Mouse (Mus musculus): ENCODE measurements around the gene Ccnd3.
"Not testable (repeated sequence)": the region's sequence is repeated elsewhere in the genome, so short reads cannot be mapped to it uniquely, and the experiment has no call there.

Gene Ccnd3

DNA sequence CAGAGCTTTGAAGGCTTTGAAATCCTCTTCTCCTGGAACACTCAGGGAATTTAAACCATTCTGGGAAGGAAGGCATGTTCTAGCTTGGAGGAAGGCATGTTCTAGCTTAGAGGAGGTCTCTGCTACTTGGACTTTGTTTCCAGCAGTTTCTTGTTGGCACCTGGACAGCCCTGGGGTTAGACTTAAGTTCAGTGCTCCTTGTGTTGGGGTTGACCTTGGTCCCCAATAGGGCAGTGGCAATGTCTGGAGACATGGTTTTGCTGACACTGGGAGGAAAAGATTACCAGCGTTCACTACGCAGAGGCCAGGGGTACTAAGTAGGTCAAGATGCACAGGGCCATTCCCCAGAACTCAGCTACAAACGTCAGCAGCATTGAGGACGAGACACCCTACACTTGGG is 29.7 kb upstream of the Ccnd3 start:
- in situ Hi-C loops (cut with MboI; ENCODE audit: low pct_unique_long_range_greater_than_20kb in 1 of 2, low sequenced_read_pairs in 2 of 2, unreplicated experiment in 1 of 2) = no loop called here

DNA sequence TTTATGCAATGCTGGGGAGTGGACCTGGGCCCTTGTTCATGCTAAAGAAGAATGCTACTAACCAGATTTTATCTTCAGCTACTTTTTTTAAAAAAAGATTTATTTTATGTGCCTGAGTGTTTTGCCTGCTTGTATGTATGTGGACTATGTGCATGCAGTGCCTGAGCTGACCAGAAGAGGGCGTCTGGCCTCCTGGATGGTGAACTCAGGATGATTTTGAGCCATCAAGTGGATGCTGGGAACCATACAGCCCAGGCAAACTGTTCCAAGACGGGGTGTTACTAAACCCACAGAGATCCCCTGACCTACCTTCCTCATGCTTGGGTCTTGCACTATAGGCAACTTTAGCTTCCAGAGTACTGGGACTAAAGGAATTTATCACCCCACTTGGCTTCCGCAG is 29.1 kb upstream of the Ccnd3 start:
- in situ Hi-C loops (cut with MboI; ENCODE audit: low pct_unique_long_range_greater_than_20kb in 1 of 2, low sequenced_read_pairs in 2 of 2, unreplicated experiment in 1 of 2) = no loop called here

GRCm38 (mm10) chr17:47479887-47480286 is 25.0 kb upstream of the Ccnd3 start:
- in situ Hi-C loops (cut with MboI; ENCODE audit: low pct_unique_long_range_greater_than_20kb in 1 of 2, low sequenced_read_pairs in 2 of 2, unreplicated experiment in 1 of 2) = no loop called here

DNA sequence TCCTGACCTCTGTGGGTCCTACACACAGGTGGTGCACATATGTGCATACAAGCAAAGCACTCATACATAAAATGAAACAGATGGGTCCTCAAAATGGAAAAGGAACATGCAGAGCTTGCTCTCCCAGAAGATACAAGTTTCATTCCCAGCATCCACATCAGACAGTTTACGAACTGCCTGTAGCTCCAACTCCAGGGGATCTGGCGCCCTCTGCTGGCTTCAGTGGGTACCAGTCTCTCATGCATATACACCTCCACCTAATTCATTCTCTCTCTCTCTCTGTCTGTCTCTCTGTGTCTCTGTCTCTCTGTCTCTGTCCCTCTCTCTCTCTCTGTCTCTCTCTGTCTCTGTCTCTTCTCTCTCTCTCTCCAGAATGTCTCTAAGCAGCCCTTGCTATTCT is 22.4 kb upstream of the Ccnd3 start:
- in situ Hi-C loops (cut with MboI; ENCODE audit: low pct_unique_long_range_greater_than_20kb in 1 of 2, low sequenced_read_pairs in 2 of 2, unreplicated experiment in 1 of 2) = no loop called here

DNA sequence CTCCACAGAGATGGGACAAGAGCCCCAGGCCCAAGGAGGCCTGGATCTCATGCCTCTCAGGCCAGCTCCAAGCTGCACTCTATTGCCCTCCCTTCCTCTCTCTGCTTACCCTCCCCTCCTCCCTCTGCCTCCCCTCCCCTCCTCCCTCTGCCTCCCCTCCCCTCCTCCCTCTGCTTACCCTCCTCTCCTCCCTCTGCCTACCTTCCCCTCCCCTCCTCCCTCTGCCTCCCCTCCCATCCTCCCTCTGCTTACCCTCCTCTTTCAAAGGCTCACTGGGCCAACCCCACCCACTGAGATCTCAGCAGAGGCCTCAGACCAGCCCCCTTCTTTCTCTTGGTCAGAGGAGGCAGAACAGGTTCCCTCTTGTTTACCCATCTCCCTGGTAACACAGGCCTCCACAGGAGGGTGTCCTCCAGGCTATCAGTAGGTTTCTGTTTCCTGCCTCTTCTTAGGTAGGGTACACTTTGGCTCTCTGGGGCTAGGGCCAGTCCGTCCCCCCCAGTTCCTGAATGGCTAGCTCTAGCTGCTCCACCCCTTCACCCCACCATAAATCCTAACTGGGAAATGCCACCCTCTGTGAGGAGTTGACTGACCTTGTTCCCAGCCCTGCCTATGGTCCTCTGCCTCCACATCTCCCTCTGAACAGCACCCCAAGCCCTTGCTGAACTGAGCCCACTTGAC is 20.5 kb upstream of the Ccnd3 start:
- in situ Hi-C loops (cut with MboI; ENCODE audit: low pct_unique_long_range_greater_than_20kb in 1 of 2, low sequenced_read_pairs in 2 of 2, unreplicated experiment in 1 of 2) = no loop called here

DNA sequence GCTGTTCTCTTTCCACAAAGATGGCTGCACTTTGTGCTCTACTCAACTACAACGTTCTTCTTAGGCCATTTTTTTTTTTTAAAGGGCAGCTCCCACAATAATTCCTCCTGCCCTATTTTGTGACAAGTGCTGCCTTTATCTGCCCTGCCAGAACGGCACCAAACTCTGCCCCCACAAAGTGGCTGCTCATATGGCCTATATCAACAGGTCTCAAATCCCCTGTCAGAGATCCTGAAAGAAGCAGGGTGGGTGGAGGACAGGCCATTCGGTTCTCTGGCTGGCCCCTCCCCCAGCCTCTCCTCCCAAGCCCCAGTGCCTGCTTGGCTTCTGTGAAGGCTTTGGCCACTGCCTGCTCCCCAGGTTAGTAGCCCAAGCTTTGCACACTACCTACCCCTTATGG is 19.9 kb upstream of the Ccnd3 start:
- in situ Hi-C loops (cut with MboI; ENCODE audit: low pct_unique_long_range_greater_than_20kb in 1 of 2, low sequenced_read_pairs in 2 of 2, unreplicated experiment in 1 of 2) = no loop called here

DNA sequence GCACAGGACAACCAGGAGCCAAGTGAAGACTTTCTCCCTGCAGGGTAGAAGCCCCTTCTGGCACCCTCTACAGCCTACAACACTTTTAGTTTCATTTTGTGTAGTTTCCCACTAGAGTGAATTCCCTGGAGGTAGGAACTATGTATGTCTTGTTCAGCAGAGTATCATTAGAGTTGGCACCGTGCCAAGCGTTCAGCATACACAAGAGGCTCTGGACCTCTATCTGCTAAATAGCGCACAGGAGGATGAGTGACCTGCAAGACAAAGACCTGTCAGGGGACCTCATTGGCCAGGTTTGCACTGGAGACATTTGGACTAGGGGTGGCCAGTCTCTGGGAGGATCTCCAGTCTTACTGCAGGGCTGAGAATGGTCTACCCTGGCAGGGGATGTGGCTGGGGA is 19.1 kb upstream of the Ccnd3 start:
- in situ Hi-C loops (cut with MboI; ENCODE audit: low pct_unique_long_range_greater_than_20kb in 1 of 2, low sequenced_read_pairs in 2 of 2, unreplicated experiment in 1 of 2) = no loop called here

- in situ Hi-C loops (cut with MboI; ENCODE audit: low pct_unique_long_range_greater_than_20kb in 1 of 2, low sequenced_read_pairs in 2 of 2, unreplicated experiment in 1 of 2) = no loop called here
Observed at GRCm38 (mm10) chr17:47490791-47491190, 14.1 kb upstream of the Ccnd3 start.

DNA sequence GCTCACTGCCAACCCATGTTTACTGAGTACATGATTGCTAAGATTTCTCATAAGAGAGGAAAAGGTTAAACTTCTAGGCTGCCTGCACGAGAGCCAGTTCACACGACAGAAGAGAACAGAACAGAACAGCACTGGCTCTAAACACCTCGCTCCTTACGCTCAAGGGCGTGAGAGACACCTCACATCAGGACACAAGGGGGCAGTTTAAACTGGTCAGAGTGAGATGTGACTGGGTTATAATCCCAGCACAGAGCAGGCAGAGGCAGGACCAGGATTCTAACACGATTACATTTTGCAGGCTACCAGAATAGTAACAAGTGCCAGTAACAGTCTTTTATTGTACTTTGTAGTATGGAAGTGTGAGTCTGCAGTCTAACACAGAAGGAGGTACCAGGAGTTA is 12.1 kb upstream of the Ccnd3 start:
- in situ Hi-C loops (cut with MboI; ENCODE audit: low pct_unique_long_range_greater_than_20kb in 1 of 2, low sequenced_read_pairs in 2 of 2, unreplicated experiment in 1 of 2) = no loop called here

GRCm38 (mm10) chr17:47493653-47494052 is 11.2 kb upstream of the Ccnd3 start:
- in situ Hi-C loops (cut with MboI; ENCODE audit: low pct_unique_long_range_greater_than_20kb in 1 of 2, low sequenced_read_pairs in 2 of 2, unreplicated experiment in 1 of 2) = no loop called here

DNA sequence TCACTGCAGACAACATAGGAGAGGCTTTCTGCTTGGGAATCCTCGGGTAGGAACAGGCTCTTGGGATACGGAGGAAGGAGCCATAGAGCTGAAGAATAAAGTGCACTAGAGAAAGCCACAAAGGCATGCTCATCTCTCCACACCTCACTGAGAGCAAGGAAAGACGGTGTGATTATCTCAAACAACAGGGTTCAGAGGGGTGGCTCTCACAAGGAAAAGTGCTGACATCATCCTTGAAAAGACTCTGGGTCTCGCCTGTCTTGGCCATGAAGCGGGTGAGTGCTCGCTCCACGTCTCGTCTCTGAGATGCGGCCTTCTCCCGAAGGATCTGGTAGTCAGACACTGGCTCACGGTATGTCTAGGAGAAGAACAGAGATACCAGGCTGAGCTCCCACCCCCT is 10.7 kb upstream of the Ccnd3 start:
- in situ Hi-C loops (cut with MboI; ENCODE audit: low pct_unique_long_range_greater_than_20kb in 1 of 2, low sequenced_read_pairs in 2 of 2, unreplicated experiment in 1 of 2) = no loop called here

GRCm38 (mm10) chr17:47501531-47501930 is 3.3 kb upstream of the Ccnd3 start:
- in situ Hi-C loops (cut with MboI; ENCODE audit: low pct_unique_long_range_greater_than_20kb in 1 of 2, low sequenced_read_pairs in 2 of 2, unreplicated experiment in 1 of 2) = no loop called here

DNA sequence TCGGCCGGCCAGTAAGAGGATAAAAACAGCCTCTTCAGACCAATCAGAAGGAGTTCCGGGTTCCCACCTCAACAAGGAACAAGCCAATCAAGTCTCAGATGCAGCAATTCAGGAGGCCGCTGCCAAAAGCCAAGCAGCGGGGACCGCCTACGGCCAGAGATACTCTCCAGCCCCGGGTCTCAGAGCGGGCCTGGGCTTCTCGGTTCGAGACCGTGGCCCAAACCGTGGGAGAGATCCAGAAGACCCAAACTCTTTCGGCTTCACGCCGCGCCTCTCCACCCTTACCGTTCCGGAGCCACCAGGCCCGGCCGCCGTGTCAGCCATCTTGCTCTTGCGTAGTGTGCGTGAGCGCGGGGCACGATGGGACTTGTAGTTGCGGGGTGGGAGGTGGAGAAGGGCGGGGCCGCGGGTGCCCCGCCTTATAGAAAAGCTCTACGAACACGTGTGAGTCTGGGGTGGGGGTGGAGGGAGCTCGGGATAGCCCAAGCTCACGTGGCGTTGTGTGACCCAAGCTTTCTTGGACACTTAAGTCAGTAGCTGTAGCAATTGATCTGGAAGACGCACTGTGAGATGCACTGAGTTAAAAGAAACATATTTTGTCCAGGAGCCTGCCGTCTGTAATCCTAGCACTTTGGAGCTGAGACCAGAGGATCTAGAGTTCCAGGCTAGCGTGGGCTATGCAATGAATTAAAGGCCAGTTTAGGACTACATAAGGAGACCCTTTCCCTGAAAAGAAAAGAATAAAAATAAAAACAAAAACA is 2.7 kb upstream of the Ccnd3 start, which contains the start of gene Taf8:
TSS of gene Taf8 (minus strand) at position 347 of the 761 bp plus-strand sequence.
- in situ Hi-C loops (cut with MboI; ENCODE audit: low pct_unique_long_range_greater_than_20kb in 1 of 2, low sequenced_read_pairs in 2 of 2, unreplicated experiment in 1 of 2) = no loop called here

DNA sequence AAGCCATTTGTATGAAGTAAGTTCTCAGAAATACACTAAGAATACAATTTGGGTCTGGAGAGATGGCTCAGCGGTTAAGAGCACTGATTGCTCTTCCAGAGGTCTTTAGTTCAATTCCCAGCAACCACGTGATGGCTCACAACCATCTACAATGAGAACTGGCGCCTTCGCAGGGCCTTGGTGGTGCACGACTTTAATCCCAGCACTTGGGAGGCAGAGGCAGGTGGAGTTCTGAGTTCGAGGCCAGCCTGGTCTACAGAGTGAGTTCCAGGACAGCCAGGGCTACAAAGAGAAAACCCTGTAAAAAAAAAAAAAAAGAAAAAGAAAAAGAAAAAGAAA is 2.2 kb upstream of the Ccnd3 start:
- in situ Hi-C loops (cut with MboI; ENCODE audit: low pct_unique_long_range_greater_than_20kb in 1 of 2, low sequenced_read_pairs in 2 of 2, unreplicated experiment in 1 of 2) = not testable (repeated sequence)

- in situ Hi-C loops (cut with MboI; ENCODE audit: low pct_unique_long_range_greater_than_20kb in 1 of 2, low sequenced_read_pairs in 2 of 2, unreplicated experiment in 1 of 2) = no loop called here
Observed at GRCm38 (mm10) chr17:47503689-47504088, 1.2 kb upstream of the Ccnd3 start.

GRCm38 (mm10) chr17:47504228-47504627 is 623 bp upstream of the Ccnd3 start:
- in situ Hi-C loops (cut with MboI; ENCODE audit: low pct_unique_long_range_greater_than_20kb in 1 of 2, low sequenced_read_pairs in 2 of 2, unreplicated experiment in 1 of 2) = no loop called here

- in situ Hi-C loops (cut with MboI; ENCODE audit: low pct_unique_long_range_greater_than_20kb in 1 of 2, low sequenced_read_pairs in 2 of 2, unreplicated experiment in 1 of 2) = no loop called here
Observed at GRCm38 (mm10) chr17:47505566-47505965, 715 bp downstream of the Ccnd3 start.

DNA sequence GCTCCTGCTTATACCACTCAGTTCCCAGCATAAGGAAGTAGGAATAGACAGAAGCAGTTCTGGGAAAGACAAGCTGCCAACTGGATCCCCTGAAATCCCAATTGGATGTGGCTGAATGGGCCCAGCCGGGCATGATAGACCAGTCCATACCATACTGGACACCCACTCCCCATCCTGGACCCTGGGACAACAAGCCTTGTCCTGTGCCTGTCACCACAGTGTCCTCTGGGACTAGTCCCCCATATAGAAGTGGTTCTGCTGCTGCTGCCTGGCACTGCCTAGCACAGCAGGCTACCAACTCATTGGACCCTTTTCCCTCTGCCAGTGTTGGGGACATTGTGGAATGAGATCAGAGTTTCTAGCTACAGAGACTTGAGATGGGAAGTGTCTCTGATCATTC is 1.2 kb downstream of the Ccnd3 start:
- in situ Hi-C loops (cut with MboI; ENCODE audit: low pct_unique_long_range_greater_than_20kb in 1 of 2, low sequenced_read_pairs in 2 of 2, unreplicated experiment in 1 of 2) = no loop called here

GRCm38 (mm10) chr17:47506697-47507096 is 1.8 kb downstream of the Ccnd3 start:
- in situ Hi-C loops (cut with MboI; ENCODE audit: low pct_unique_long_range_greater_than_20kb in 1 of 2, low sequenced_read_pairs in 2 of 2, unreplicated experiment in 1 of 2) = no loop called here

GRCm38 (mm10) chr17:47507523-47507922 is 2.7 kb downstream of the Ccnd3 start:
- in situ Hi-C loops (cut with MboI; ENCODE audit: low pct_unique_long_range_greater_than_20kb in 1 of 2, low sequenced_read_pairs in 2 of 2, unreplicated experiment in 1 of 2) = no loop called here
